Mouse (Mus musculus): Measurements from ENCODE around the gene Nudt3.
"Not testable (repeated sequence)": the region's sequence is repeated elsewhere in the genome, so short reads cannot be mapped to it uniquely, and the experiment has no call there.

Nudt3 gene

DNA sequence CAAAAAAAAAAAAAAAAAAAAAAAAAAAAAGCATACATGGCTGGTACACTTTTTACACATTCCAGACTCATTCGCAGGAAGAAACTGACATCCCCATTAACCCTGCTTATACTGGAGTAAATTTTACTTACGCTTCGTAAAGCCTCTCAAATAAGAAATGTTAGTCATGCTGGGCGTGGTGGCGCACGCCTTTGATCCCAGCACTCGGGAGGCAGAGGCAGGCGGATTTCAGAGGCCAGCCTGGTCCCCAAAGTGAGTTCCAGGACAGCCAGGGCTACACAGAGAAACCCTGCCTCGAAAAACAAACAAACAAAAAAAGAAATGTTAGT, 12.2 kb upstream of the Nudt3 start:
- not testable (repeated sequence) for DNase-seq (ENCODE audit: low spot score)

DNA sequence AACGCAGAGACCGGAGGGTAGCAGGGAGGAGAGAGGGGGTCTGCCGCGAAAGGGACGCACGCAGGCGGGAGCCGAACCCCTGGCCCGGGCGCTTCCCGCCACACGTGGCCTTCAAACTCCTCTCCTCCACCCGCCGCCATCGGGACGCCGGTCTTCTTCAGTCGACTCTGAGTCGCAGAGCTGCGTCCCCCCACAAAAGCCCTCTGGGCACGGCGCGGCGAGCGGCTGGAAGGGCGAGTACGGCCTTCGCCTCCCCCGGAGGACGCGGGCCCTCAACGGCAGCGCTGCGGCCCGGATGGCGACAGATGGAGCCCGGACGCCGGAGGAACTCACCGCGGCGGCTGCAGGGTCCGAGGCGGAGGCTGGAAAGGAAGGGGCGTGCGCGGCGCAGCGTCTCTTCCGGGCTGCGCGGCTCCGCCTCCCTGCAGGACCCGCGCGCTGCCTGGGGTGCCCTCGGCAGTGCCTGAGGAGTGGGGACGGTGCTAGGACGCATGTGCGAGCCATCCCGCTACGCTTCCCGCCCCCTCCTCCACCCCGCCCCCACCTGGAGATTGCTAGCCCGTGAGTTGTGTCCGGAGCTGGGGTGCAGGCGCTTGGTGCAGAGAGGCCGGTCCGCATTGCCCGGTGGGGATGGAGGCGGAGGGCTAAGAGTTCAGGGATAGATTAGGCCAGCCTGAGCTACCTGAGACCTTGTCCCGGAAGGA, 11.7 kb upstream of the Nudt3 start, which contains the start of gene RPS10-NUDT3:
TSS of gene RPS10-NUDT3 (minus strand) at position 352 of the 704 bp plus-strand sequence.
- peak; percentile 87 for DNase-seq (ENCODE audit: low spot score)

DNA sequence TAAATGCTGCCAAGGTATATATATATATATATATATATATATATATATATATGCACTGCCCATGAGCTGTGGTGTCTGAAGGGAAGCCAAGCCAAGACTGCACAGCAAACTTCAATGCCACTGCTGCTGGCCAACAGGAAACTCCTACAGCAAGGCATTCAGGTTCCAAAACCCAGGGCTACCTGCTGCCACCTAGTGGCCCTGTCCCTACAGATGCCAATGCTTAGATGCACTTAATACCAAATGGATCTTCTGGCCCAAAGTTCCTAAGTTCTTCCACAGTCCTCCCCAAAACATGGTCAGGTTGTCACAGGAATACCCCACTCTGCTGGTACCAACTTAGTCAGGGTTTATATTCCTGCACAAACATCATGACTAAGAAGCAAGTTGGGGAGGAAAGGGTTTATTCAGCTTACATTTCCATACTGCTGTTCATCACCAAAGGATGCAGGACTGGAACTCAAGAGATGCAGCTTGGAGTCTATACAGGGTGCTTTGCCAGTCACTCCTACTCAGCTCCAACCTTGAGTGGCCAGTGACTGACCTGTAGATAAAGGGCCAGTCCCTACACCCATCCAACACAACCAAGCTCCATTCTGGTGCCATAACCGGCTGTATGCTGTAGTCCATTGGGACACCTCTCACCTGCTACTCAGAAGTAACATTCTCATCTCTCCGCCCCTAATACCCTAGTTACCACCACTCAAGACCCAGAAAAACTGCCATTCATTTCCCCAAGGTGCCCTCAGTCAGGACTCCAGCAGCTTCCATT, 6.1 kb upstream of the Nudt3 start:
- peak; percentile 72 for DNase-seq (ENCODE audit: low spot score)

DNA sequence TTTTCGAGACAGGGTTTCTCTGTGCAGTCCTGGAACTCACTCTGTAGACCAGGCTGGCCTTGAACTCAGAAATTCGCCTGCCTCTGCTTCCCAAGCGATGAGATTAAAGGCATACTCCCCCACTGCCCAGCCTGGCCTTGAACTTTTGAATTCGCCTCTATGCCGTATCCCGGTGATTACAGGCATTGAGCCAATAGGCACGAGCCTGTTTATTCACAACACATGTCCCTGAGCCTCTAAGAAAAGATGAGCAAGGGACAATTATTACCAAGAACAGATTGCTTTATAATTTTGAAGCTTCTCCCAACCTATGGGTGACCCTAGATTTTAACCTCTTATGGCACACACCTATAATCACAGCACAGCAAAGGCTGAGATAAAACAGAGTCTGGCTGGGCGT, 5.1 kb upstream of the Nudt3 start:
- no peak for DNase-seq (ENCODE audit: low spot score)

DNA sequence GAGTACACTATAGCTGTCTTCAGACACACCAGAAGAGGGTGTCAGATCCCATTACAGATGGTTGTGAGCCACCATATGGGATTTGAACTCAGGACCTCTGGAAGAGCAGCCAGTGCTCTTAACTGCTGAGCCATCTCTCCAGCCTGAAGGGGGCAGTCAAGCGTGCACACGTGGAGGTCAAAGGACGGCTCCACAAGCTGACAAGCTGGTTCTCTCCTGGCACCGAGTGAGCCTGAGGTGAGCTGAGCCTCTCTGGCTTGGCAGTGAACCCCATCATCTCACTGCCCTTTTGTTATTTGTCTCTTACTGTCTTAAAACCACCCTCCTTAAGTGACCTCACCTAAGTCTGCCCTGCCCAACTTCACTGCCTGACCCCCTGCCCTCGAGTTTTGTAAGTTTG, 4.2 kb upstream of the Nudt3 start:
- peak; percentile 25 for DNase-seq (ENCODE audit: low spot score)

DNA sequence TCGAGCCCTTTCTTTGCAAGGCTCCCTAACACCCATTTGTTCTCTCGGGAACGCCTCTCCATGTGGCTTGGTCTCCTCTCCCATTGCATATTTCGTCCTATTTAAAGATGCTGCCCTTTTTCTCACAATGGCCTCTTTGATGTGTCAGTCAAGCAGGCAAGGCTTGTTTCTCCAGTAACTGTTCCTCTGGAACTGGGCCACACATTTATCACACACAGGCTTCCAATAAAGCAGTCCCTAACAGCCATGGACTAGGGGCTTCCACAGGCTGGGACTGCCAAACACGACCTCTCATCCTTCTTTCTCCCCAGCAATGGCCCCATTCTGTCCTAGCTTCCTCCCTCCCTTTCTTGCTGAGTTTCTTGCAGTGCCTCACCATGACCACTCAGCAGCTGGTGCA, 3.4 kb upstream of the Nudt3 start:
- DNase-seq (ENCODE audit: low spot score), result no peak

DNA sequence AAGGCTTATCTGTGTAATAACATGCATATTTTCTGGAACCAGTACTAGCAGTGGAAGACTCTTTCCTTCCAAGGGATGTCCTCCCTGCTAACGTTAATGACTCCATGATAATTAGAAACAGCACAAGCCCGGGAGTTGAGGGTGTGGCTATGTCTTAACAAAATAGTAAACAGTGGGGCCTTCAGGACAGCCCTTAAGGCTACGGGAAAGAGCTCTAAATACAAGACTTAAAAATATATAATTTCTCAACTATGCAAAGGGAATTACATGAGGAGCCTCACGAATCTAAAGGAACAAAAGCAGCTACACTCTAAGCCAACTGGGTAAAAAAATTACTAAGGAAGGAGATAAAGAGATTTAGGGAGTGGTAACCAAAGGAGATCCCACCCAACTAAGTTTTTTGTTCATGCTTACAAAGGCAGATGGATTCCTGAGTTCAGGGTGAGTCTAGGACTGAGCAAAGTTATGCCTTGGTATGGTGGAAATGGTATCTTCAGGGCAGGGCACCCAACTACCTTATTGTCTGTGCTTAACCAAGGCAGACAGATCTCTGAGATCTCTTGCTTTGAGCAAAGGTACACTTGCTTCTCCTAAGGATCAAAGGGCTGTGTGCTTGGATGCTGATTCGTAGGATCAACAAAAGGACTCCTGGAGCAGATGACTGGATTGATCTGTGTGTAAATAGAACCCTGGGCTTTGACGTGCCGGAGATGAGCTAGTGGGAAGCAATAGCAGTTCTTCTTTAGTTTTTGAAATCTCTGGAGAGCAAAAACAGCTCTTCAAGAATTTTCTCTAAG, 2.4 kb upstream of the Nudt3 start:
- DNase-seq (ENCODE audit: low spot score), result no peak

DNA sequence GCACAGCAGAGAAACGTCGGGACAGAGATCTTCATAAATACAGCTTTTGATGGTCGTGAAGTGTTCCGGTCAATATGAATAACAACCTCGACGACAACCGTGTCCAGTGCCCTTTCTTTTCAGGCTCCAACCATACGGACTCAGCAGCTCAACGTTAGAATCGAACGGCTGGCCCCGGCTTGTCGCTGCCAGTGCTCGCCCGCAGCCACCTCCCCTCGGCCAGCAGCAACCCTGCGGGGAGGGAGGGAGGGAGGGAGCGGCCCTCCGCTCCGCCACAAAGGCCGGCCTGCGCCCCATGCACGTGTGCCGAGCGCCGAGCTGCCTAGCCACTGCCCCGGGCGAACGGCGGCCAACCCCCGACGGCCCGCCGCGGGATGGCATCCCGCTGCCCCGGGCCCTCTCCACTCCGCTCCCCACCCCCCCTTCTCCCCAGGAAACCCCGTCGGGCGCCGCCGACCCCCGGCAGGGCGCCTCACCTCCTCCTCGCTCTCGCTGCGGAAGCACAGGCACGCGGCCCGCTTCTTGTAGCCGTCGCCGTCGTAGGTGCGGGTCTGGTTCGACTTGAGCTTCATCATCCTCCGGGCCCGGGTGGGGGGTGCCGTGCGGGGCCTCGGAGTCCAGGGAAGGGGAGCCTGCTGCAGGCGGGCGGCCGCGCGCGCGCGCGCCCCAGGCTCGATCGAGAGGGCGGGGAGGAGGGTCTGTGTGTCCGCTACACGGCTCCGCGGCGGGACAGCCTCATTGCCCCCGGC, 510 bp downstream of the Nudt3 start:
- no peak for DNase-seq (ENCODE audit: low spot score)

DNA sequence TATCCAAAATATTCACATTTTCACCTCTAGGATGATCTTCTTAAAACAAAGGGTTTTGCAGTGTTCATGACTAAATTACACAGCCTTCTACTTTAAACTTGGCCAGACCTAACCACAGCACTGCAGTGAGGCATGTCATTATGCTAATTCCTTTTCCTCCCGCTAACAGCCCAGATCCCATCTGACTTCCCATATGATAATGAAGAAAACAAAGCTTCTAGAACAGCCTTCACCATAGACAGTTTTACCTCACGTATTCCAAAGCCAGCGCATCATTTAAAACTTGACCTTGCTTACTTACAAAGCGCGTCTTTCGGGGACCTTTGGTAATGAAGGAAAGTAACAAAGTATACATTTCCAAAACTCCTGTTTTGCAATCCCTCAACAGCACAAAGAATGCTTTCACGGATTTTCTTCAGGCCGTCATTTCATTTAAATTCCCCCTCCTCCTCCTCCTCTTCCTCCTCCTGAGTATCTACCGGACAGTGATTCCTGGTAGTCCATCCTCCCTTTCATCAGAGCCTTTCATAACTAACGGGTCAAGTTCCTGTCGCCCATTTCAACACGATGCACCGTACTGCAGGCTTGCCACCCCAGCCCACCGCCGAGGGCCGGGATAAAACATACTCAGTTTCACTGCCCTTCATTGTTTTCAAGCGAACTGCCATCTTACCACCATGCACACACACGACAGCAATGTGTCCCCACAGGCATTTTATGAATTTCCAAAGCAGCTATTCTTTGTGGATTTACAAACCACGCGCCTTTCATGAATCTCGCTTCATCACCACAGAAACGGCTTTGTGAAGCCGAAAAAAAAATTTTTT, 1.4 kb downstream of the Nudt3 start:
- no peak for DNase-seq (ENCODE audit: low spot score)

DNA sequence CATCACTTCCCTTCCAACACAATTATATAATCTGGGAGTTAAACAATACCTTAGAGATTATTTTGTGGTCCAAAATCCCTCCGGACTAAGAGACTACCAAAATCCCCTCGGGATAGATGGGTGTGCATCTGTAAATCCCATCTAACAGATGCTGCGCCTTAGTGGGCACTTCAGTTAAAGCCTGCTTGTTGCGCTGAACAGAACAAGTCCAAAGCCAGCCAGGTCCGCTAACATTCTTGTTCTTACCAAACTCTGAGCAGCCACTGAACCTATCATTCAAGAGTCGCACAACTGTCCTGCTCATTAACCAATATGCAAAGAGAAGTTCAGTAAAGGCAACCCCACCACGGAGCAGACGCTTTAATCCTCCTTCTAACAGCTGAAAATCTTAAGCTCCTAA, 2.1 kb downstream of the Nudt3 start:
- DNase-seq (ENCODE audit: low spot score), result no peak

DNA sequence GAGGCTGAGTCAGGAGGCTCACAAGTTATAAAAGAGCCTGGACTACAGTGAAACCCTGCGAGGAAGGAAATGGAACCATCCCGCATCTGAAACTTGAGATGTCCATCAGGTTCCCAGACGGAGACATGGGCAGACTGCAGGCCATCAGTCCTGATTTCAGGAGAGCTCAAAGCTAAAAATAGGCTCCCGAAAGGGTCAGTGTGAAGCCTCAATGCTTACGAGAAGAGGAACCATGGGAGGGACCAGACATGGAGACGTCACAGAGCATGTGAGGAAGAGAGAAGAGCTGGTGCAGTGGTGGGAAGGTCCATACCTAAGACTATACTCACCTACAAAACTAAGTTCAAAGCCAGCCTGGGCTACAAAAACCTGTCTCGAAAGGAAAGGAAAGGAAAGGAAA, 7.9 kb downstream of the Nudt3 start:
- DNase-seq (ENCODE audit: low spot score), result no peak

DNA sequence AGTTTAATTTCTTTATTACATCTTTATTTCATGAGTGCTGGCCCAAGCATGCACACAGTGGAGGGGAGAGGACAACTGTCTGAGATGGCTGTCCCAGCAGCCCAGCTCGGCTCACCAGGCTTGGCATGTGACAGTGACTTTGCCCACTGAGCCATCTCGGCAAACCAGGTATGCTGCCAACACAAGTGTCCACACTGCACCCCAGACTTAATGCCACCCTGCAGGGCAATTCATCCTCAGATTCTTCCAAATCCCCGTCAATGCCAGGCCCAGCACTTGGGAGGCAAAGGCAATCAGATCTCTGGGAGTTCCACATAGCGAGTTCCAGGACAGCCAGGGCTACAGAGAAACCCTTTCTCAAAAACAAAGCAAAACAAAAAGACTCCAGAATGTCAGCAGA, 10.3 kb downstream of the Nudt3 start:
- no peak for DNase-seq (ENCODE audit: low spot score)

DNA sequence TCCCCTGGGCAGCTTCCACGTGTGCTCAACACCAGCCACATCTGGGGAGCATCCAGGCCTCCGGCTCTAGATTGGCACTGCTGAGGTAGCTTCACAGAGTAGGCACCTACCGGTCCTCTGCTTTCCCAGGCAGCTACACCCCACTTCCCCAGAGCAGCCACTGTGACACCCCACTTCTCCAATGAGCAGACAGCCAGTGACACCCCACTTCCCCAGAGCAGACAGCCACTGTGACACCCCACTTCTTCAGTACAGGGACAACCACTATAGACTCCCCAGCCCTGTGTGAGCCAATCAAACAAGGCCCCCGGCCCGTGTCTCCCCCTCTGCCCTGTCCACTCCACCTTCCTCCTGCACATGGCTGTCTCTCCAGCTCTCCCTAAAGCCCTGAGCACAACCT, 11.3 kb downstream of the Nudt3 start:
- no peak for DNase-seq (ENCODE audit: low spot score)

DNA sequence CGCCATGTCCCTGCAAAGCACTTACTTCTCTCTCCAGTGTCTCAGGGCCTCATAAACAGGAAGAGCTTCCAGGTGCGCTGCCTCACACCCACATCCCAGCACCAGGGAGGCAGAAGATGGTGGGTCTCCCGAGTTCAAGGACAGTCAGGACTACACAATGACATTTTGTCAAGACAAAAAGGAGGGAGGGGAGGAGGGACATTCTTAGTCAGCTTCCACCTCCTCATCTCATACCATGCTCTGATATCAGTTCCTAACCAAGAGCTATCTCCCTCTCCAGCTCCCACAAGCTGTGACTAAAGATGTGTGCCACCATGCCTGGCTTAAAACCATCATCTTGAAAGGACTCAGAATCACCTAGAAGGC, 11.8 kb downstream of the Nudt3 start:
- no peak for DNase-seq (ENCODE audit: low spot score)

DNA sequence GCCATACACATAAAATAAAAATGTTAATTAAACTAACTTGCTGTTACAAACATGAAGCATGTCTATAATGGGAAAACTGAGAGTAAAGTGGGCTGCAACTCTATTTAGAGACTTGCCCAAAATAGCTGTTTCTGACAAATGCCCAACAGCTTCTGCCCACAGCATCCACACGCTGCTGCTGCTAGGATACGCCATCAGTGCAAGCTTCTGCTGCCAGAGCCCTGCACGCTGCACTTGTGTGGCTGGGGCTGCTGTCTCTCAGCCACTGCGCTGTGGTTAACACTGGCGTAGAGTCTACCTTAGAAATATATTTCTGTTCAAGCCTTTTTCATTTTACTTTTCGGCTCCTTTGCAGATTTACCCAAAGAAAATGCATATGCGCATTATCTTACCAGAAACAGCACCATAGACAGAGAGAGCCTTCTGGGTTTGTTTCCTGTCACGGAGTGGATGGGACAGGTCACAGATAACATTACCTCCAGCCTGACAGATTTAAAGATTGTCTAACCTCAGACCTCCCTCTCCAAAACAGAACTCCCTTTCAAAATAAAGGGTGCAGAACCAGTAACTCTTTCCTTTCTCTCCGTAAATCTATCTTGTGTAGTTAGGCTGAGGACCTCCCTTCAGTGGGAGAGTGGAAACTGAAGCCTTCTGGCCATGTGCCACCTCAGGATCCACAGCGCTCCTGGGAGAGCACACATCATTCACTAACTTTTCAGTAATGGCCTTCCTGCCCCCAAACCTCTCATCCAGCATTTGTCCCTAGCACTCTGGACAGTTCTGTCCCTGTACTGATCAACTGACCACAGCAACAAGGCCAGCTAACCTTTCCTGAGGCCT, 12.4 kb downstream of the Nudt3 start:
- no peak for DNase-seq (ENCODE audit: low spot score)

DNA sequence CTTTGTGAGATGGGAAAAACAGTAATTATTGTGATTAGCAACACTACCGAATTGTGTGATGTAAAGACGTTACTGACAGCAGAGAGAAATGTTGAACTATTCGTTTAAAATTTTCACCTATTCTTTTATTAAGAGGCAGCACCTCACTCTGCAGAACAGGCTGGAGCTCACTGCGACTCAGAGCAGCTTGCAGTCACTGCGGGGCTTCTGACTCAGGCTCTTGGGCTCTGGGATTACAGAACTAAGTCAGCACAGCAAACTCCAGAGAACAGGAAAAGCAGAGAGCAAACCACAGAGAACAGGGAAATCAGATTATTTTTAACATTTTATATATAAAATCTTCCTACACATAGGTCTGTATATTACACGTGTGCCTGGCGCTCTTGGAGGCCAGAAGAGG, 13.7 kb downstream of the Nudt3 start:
- DNase-seq (ENCODE audit: low spot score), result no peak

DNA sequence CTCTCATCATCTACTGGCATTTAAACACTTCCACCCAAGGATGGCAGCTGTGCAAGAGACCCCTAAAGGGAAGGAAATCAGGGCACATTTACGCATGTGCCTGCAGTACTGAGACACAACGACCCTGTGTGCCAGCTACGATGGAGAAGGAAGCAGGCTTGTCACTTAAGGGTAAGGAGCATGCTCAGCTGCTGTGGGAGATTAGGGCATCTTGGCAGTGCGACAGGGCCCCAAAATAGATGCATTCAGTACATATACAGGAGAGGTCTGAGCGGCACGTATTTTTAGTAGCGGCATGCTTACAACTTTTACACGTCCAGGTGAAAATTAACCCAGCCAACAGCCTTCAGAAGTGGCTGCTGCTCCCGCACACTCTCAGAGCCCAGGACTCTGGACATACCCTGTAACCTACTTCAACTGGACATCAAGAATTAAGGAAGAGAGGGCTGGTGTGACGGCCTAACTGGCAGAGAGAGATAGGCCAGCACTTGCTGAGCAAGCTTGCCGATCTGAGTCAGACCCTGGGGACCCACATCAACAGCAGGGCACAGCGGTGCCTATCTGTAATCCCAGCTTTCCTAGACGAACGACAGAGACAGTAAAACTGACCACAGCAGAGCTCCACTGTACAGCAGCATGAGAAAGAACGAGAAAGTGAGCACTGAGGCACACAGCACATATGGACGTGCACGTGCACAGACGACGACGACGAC, 19.6 kb downstream of the Nudt3 start:
- DNase-seq (ENCODE audit: low spot score), result no peak

DNA sequence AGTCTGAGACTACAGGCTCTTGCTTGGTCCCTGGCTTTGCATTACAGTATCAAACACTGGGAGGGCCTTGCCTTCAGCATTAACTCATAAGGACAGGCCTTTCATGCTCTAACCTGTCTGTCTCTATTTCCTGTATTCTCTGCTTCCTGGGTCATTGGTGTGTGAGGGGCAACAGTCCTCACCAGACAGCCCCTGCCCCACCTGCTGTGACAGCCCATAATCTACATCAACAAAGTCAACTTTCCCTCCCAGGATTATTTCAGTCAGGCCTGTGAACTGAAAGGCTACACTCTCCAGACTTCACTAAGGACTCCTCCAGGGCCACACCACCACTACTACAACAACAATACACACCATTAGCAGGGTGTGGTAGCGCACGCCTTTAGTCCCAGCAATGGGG, 20.3 kb downstream of the Nudt3 start:
- no peak for DNase-seq (ENCODE audit: low spot score)

DNA sequence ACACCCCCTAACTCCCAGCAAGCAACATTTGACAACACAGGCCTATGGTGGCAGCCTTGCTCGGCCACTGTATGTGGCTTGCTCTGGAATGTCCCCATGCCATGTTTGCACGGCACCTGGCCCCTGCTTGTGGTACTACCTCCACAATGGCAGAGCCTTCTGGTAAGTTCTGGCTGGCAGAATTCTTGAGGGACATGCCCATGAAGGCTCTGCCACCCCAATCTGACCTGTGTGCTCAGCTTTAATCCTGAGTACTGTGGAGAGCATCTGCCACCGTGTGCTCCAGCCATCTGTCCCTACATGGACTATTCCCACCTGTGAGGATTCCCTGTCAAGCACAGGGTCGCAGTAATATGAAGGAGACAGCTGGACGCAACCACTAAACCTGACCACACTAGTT, 22.4 kb downstream of the Nudt3 start:
- DNase-seq (ENCODE audit: low spot score), result no peak

DNA sequence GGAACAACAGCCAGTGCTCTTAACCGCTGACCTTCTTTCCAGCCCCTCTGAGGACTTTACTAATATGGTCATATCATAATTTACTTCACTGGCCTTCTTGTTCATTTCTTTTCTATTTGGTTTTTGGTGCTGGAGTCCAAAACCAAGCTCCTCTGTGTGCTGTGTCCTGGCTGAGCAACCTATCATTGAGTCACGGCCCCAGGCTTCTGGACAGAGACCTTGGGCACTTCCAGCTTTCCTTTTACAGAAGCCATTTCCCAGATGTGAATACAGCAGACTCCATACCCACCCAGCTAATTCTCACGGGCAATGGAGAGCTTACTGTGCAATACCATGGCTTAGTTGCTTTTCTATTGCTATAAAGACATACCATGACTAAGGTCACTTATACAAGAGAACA, 23.0 kb downstream of the Nudt3 start:
- no peak for DNase-seq (ENCODE audit: low spot score)

Data from T-cell, adult 2 months (primary cell).